ENCODE assay signal across 16 mouse cellular contexts in the genomic region with DNA sequence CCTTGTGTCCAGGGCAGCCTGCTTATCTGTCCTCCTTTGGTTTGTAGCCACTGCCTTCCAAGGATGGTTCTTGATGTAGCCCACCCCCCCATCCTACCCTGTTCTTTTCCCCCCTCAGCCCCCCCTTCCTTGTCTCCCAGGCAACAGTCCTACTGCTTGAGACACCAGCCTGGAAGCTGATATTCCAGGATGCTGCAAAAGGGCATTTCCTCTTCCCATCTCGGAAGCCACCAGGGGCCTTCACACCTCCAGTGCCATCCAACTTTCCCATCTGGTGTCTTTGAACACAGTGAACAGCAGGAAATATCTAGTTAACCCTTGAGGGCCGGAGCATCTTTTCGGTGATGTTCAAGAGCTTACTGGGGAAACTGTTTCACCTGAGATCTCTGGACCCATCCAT.
DNase-seq lines count a peak whose midpoint lies in the region; ATAC-seq and TF ChIP-seq lines count a peak whose summit lies in the region.
"Had no signal": no experiment of that assay in that cellular context is flagged by ENCODE, and none has a peak within 500 bp of the region (broad histone marks: within the 10 kb centered on the region; RNA-seq: fewer than 3 reads in every experiment).

No protein-coding gene starts in this region.

- H3K4me2 ChIP-seq in hindbrain, embryonic 14.5 days (replicated peaks) = no peak overlapping the region
- H3K4me2 ChIP-seq in hindbrain, embryonic 11.5 days (replicated peaks; ENCODE audit: low read depth, low read length) = no peak overlapping the region
- H3K4me2 ChIP-seq in midbrain, postnatal 0 days (ENCODE audit: low read depth, low read length, poor library complexity, severe bottlenecking) = no peak overlapping the region
- H3K4me2 ChIP-seq: heart, embryonic 15.5 days; intestine, embryonic 15.5 days; lung, embryonic 14.5 days; neural tube, embryonic 15.5 days had no signal

- H3K27me3 ChIP-seq in hindbrain, embryonic 14.5 days (ENCODE audit: control insufficient read depth, insufficient read depth, low read length) = 0 out of 2 replicates have a peak, but pooled peaks cover 8% of the 10 kb centered on the region
- no peaks in the 10 kb centered on the region for H3K27me3 ChIP-seq in hindbrain, embryonic 11.5 days (ENCODE audit: control insufficient read depth, insufficient read depth, low read length)
- H3K27me3 ChIP-seq in midbrain, postnatal 0 days (ENCODE audit: insufficient read depth, low read length) = no peaks in the 10 kb centered on the region
- H3K27me3 ChIP-seq: intestine, embryonic 15.5 days; neural tube, embryonic 15.5 days had no signal

- H3K9ac ChIP-seq in hindbrain, embryonic 14.5 days = no peak overlapping the region
- H3K9ac ChIP-seq in hindbrain, embryonic 11.5 days (ENCODE audit: low read depth, low read length) = no peak overlapping the region
- no peak overlapping the region for H3K9ac ChIP-seq in midbrain, postnatal 0 days (replicated peaks; ENCODE audit: low read length, poor library complexity, severe bottlenecking)
- H3K9ac ChIP-seq: heart, embryonic 15.5 days; intestine, embryonic 15.5 days; lung, embryonic 14.5 days; neural tube, embryonic 15.5 days had no signal

- WGBS in hindbrain, embryonic 14.5 days = 65% methylated on average over 3 of the region's 3 CpGs
- 75% methylated on average over 3 of the region's 3 CpGs for WGBS in hindbrain, embryonic 11.5 days
- 69% methylated on average over 3 of the region's 3 CpGs for WGBS in midbrain, postnatal 0 days

- no peaks in the 10 kb centered on the region for H3K36me3 ChIP-seq in hindbrain, embryonic 14.5 days (replicated peaks; ENCODE audit: control insufficient read depth, insufficient read depth)
- H3K36me3 ChIP-seq in hindbrain, embryonic 11.5 days (ENCODE audit: control insufficient read depth, insufficient read depth, low read length) = no peaks in the 10 kb centered on the region
- no peaks in the 10 kb centered on the region for H3K36me3 ChIP-seq in midbrain, postnatal 0 days (ENCODE audit: insufficient read depth, low read length)
- H3K36me3 ChIP-seq: G1E; heart, embryonic 15.5 days; intestine, embryonic 15.5 days; neural tube, embryonic 15.5 days had no signal

- intact Hi-C loops in left cerebral cortex, adult 2 months (cut with DNase I) = no loop called here

- H3K4me3 ChIP-seq in hindbrain, embryonic 14.5 days (replicated peaks; ENCODE audit: low read length) = no peak overlapping the region
- no peak overlapping the region for H3K4me3 ChIP-seq in hindbrain, embryonic 11.5 days (ENCODE audit: low read depth, low read length)
- H3K4me3 ChIP-seq in midbrain, postnatal 0 days (ENCODE audit: low read depth, low read length) = no peak overlapping the region
- no peak overlapping the region for H3K4me3 ChIP-seq in left cerebral cortex, adult 2 months
- H3K4me3 ChIP-seq: heart, embryonic 15.5 days; intestine, embryonic 15.5 days; neural tube, embryonic 15.5 days had no signal

- H3K9me3 ChIP-seq in hindbrain, embryonic 14.5 days (ENCODE audit: control insufficient read depth, low read length) = no peaks in the 10 kb centered on the region
- H3K9me3 ChIP-seq in hindbrain, embryonic 11.5 days (ENCODE audit: control insufficient read depth, low read length) = no peaks in the 10 kb centered on the region
- no peaks in the 10 kb centered on the region for H3K9me3 ChIP-seq in midbrain, postnatal 0 days (ENCODE audit: low read length)
- H3K9me3 ChIP-seq: G1E; heart, embryonic 15.5 days; intestine, embryonic 15.5 days; neural tube, embryonic 15.5 days had no signal

- TF ChIP-seq CTCF in midbrain, postnatal 0 days (IDR thresholded peaks at IDR 0.05) = no peak
- no peak for TF ChIP-seq CTCF in left cerebral cortex, adult 2 months (IDR thresholded peaks at IDR 0.05)

- peak; percentile 41 for DNase-seq in hindbrain, embryonic 14.5 days (ENCODE audit: low spot score)
- no peak for DNase-seq in hindbrain, embryonic 11.5 days (ENCODE audit: low spot score)
- peak; percentile 25 for DNase-seq in right cerebral cortex, postnatal 4 days
- DNase-seq in right cerebral cortex, adult 2 months (ENCODE audit: low spot score in 2 of 2) = no peak
- DNase-seq in cerebellum, postnatal 36 days = peak; percentile 78 to 86
- peak; percentile 86 for DNase-seq in midbrain, postnatal 0 days (ENCODE audit: low spot score)
- DNase-seq in ovary, postnatal 10 days (ENCODE audit: low spot score) = no peak
- DNase-seq in left cerebral cortex, adult 2 months (ENCODE audit: extremely low spot score in 1 of 2, low spot score in 2 of 2) = no peak
- DNase-seq: gastrocnemius, postnatal 25 days; liver; lung, embryonic 14.5 days; right cerebral cortex, postnatal 25 days had no signal

- no peak overlapping the region; the same call in 1 of the 2 replicates for H3K27ac ChIP-seq in hindbrain, embryonic 14.5 days
- H3K27ac ChIP-seq in hindbrain, embryonic 11.5 days (ENCODE audit: low read depth, low read length) = no peak overlapping the region
- H3K27ac ChIP-seq in midbrain, postnatal 0 days (ENCODE audit: low read depth, low read length) = no peak overlapping the region
- no peak overlapping the region for H3K27ac ChIP-seq in left cerebral cortex, adult 2 months
- H3K27ac ChIP-seq: heart, embryonic 15.5 days; intestine, embryonic 15.5 days; neural tube, embryonic 15.5 days had no signal

- 0 out of 2 replicates have a peak, but pooled peaks have one; percentile 50 for ATAC-seq in hindbrain, embryonic 14.5 days (ENCODE audit: low FRiP score)
- ATAC-seq in hindbrain, embryonic 11.5 days (ENCODE audit: low FRiP score) = no peak
- ATAC-seq in midbrain, postnatal 0 days (ENCODE audit: low FRiP score) = peak; percentile 53; the same call in 1 of the 2 replicates
- ATAC-seq: intestine, embryonic 15.5 days had no signal

- H3K4me1 ChIP-seq in hindbrain, embryonic 14.5 days (replicated peaks; ENCODE audit: control insufficient read depth, insufficient read depth, low read length) = peaks cover 12% of the 10 kb centered on the region
- H3K4me1 ChIP-seq in hindbrain, embryonic 11.5 days (replicated peaks; ENCODE audit: control insufficient read depth, insufficient read depth, low read length) = no peaks in the 10 kb centered on the region
- 0 out of 2 replicates have a peak, but pooled peaks cover 3% of the 10 kb centered on the region for H3K4me1 ChIP-seq in midbrain, postnatal 0 days (ENCODE audit: insufficient read depth, low read length)

Comparison
In these comparisons a context has a peak if more than half of its experiments do, and no peak if none do; other contexts are left out.
1. DNase-seq: peak in hindbrain, embryonic 14.5 days (single experiment), right cerebral cortex, postnatal 4 days (single experiment), cerebellum, postnatal 36 days (2 of 2) and midbrain, postnatal 0 days (single experiment); none in hindbrain, embryonic 11.5 days (single experiment), right cerebral cortex, adult 2 months (0 of 2), ovary, postnatal 10 days (single experiment) and left cerebral cortex, adult 2 months (0 of 2).